Mouse (Mus musculus) kidney, adult 18-20 months (tissue): ENCODE data around the gene Ccdc180.

Experiments used
- DNase-seq: peaks from one replicate; pipeline ENCODE4 v3.0.0; 2021

Ccdc180 gene

DNA sequence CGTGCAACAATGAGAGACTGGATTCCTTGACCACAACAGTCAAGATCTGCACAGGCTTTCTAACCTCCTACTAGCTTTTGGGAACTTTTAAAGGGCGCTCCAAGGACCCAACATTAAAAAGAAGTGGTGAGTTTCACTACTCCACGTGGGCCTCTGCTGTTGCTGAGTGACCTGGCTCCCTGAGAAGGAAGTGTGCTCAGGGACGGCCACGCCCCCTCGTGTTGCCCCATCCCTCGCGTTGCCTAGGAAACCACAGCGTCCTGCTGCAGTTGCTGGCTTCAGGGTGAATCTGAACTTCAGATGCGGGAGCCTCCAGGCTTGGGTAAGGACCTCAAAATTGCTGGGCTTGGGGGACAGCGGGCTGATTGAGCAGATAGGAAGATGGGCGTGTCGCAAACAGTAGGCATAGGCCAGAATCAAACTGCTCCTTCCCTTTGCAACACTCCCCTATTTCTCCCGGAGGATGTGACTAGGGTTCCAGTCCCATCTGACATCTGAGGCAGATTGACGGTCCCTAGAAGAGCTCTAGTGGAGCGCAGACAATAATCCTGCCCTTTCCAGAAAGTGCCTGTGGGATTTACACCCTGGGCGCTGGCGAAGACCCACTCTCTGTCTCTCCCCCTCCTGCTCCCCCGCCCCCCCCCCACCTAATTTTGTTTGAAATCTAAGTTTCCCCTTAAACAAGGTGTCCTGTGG lies at the start of gene Ccdc180:
Ccdc180 (plus strand) TSS at position 238 of the 696 bp plus-strand sequence.
- DNase-seq, result peak; percentile 62

- DNase-seq, result peak; percentile 16
Observed at GRCm38 (mm10) chr4:45844355-45844754, 45.7 kb upstream of the Ccdc180 start.

DNA sequence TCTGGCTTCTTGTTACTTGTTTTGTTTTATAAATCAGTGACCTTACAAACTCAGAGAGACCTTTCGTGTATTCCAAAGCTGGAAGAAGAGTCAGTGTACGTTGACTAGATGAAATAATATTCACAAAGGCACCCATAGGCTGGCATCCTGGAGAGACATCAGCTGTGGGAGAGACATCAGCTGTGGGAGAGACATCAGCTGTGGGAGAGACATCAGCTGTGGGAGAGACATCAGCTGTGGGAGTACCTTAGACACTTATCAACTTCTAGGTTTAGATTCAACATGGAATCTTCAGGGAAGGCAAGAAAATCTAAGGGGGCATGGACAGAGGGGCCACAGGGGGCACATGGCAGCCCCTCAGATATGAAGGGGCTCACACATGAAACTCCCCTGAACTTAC lies 43.8 kb upstream of the Ccdc180 start:
- no peak for DNase-seq

- DNase-seq, result no peak
Observed at GRCm38 (mm10) chr4:45848109-45848824, 41.8 kb upstream of the Ccdc180 start, which contains the start of gene Stra6l. TSS of gene Stra6l (plus strand) at chr4:45848664.

- DNase-seq, result peak; percentile 27
Observed at GRCm38 (mm10) chr4:45848825-45849156, 41.3 kb upstream of the Ccdc180 start.

GRCm38 (mm10) chr4:45849419-45849818 lies 40.7 kb upstream of the Ccdc180 start:
- DNase-seq, result no peak

DNA sequence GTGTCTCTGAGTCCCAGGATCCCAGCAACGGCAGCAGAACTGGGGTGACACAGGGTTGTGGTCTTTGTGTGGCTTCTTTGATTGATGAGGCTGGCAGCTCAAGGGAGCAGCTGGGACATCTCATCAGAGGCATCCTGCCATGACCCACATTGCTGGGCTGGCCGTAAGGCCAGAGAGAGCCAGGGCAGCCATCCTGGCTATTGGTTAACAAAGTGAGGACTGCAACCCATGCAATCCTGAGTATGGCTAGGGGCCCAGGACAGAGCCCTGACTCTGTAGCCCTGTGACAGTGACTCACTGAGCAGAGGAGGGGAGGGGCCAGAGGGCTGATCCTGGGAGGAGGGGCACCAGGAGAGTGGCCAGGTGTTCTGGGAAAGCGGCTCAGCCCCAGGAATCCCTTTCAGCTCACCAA lies 38.5 kb upstream of the Ccdc180 start:
- peak; percentile 58 for DNase-seq

GRCm38 (mm10) chr4:45853496-45854246 lies 36.4 kb upstream of the Ccdc180 start:
- DNase-seq, result no peak

GRCm38 (mm10) chr4:45855803-45856424 lies 34.2 kb upstream of the Ccdc180 start:
- DNase-seq, result peak; percentile 80

DNA sequence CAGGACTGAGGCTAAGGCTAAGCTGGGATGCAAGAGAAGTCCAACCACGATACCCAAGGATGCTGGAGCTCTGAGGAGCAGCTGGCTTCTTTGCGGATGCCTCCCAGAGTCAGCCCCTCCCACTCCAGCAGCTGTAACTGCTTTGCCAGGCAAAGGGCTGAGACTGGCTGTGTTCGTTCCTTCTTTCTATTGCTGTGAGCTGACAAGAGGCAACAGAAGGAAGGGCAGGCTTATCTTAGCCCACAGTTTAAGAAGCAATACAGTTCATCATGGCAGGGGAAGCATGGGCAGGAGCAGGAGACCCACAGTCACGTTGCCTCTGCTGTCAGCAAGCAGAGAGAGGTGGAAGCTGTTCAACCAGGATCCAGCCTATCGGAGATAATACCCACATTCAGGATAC lies 28.9 kb upstream of the Ccdc180 start:
- DNase-seq, result no peak

DNA sequence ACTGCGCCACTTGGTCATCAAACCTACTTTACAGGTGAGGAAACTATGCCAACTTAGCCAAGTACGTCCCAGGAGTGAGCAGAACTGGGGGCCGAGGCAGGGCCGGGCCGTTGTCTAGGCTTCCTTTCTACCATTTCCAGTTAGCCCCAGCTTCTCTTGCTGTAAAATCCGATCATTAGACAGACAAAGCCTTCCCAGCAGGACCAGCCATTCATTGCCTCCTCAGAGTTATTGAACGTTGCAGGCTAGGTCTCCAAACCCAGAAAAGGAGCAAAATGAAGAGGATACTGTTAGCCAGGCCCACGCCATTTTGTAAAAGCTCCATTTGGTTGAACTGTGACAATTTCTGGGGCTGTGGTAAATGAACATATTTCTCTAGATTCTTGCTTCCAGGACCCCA lies 22.7 kb upstream of the Ccdc180 start:
- DNase-seq, result no peak

- DNase-seq, result no peak
Observed at GRCm38 (mm10) chr4:45869021-45869815, 20.9 kb upstream of the Ccdc180 start.

DNA sequence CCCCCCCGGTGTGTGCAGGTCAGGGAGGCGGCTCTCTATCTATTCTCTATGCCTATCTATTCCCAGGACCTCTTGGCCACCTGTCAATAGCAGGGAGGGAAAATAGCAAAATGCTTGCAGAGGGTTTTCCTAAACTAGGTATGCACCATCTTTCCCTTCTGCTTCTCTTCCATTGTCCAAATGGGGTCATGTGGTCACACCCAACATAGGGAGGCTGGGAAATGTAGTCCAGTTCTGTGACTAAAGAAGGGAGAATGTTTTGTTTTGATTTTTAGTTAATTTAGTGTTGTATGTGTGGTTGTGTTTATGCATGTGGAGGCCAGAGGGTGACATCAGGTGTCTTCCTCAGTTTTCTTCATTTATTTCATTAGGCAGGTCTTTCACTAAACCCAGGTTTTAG lies 18.0 kb upstream of the Ccdc180 start:
- DNase-seq, result no peak

DNA sequence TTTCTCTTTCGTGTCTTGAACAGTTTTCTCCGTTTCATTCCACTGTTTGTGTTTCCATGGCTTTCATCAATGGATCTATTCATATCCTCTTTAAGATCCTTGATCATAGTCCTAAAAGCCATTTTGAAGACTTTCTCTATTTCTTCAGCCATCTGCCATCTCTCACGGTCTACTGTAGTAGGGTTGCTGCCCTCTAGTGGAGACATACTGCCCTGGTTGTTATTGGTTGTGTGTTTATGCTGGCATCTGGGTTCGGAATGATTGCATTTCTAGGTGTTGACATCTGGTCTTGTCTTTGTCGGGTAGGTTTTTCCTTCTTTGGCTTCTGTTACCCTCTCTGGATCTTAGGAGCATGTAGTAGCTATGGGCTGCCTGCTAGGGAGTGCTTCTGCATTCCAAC lies 11.2 kb upstream of the Ccdc180 start:
- peak; percentile 45 for DNase-seq

- no peak for DNase-seq
Observed at GRCm38 (mm10) chr4:45882521-45882920, 7.6 kb upstream of the Ccdc180 start.

DNA sequence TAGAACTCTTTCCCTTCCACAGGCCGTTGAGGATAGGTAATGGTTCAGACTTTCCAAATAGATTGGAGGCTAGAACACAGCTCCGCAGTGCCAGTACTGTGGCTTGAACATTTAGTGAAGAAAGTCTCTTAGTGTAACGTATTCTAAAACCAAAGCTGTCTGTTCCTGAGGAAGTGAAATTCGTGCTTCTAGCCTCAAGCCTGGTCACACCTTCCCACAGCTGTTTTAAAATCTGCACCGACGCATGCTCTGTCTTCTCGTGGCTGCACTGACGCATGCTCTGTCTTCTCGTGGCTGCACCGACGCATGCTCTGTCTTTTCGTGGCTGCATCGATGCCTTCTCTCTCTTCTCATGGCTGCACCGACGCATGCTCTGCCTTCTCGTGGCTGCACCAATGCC lies 6.9 kb upstream of the Ccdc180 start:
- DNase-seq, result no peak

- DNase-seq, result no peak
Observed at GRCm38 (mm10) chr4:45889487-45889886, 616 bp upstream of the Ccdc180 start.

GRCm38 (mm10) chr4:45896425-45897081 lies 6.5 kb downstream of the Ccdc180 start:
- peak; percentile 36 for DNase-seq

DNA sequence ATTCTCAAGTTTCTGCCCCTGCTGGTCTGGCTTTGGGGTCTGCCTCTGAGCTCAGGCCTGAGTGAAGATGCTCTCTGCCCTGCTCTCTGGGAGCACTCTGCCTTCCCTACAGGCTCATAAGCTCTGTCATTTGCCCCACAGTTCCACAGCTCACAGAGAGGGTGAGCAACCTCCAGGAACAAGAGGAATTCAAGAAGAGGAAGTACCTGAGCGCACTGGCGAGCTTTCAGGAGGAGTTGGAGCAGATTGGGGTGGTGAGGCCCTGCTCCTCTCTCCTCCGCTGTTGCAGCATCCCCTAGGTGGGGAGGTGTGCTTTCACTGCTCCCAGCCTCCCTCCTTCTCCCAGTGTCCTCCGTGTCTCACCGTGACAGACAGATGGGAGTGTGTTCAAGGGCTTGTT lies 8.3 kb downstream of the Ccdc180 start:
- DNase-seq, result no peak

- DNase-seq, result no peak
Observed at GRCm38 (mm10) chr4:45909256-45909655, 19.2 kb downstream of the Ccdc180 start.

GRCm38 (mm10) chr4:45909924-45910323 lies 19.8 kb downstream of the Ccdc180 start:
- DNase-seq, result no peak

DNA sequence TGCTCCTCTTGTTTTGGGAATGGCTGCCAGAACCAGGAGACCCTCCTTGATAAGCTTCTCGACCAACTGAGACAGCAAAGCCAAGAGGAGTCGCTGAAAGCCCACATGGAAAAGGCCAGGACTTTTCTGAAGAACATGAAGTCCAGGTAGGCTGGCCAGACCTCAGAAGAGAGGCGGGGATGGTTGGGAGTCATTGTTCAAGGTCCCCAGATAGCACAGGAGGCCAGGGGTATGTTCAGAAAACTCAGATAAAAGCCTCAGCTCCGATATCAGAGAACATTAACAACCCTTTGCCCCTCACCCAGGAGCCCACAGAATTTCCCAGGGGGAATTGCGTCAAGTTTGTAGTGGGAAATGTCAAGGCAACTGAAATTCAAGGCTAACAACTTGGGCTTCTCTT lies 21.2 kb downstream of the Ccdc180 start:
- DNase-seq, result no peak
